In genomic region chr14:54494234-54494633, GRCm38 (mm10) we compare ENCODE assay signal across 8 mouse cellular contexts. TPM values are rescaled to one million over a fixed set of nuclear protein-coding genes. Genes with fewer than 3 reads are reported as not detected.
DNase-seq lines count a peak whose midpoint lies in the region; ATAC-seq lines count a peak whose summit lies in the region.

No protein-coding gene starts in this region.

- ATAC-seq in activated CD4-positive, CD25-positive, alpha-beta regulatory T cell, adult 4 months: peak; percentile 52
- peak; percentile 83 for ATAC-seq in megakaryocyte-erythroid progenitor cell, adult 5-6 weeks (replicated peaks; ENCODE audit: low FRiP score, low TSS enrichment, poor library complexity, severe bottlenecking)

- DNase-seq in layer of hippocampus, adult 11-12 months (ENCODE audit: low spot score): peak; percentile 75
- DNase-seq in layer of hippocampus, adult 9-11 months: no peak
- DNase-seq in embryo, embryonic 10 days (ENCODE audit: low spot score): peak; percentile 92
- peak; percentile 60 to 80 for DNase-seq in heart, postnatal 14 days
- DNase-seq in layer of hippocampus, postnatal 36 days: peak; percentile 42 to 56
- DNase-seq in spleen, postnatal 36 days (ENCODE audit: low spot score in 2 of 2): peak; percentile 70 to 72

- intact Hi-C loops in heart, postnatal 14 days (cut with DNase I): loop anchor here (1.0 to 5.0 kb wide), 2 partner anchors 266 to 432 kb away; no protein-coding TSS in a partner anchor

RNA-seq across cellular contexts. Expression of gene Rem2, which starts 18.3 kb away (rescaled TPM):
- polyA plus RNA-seq in activated CD4-positive, CD25-positive, alpha-beta regulatory T cell, adult 4 months (2017; shearing (Covaris generic)): under 1 TPM; 0.57 TPM
- total RNA-seq in heart, postnatal 14 days (2021): not detected
- total RNA-seq in layer of hippocampus, postnatal 36 days (2021): 10 to 100 TPM; 20.7 to 23.8 TPM
- 0.50 and 3.5 TPM in 2 replicates for total RNA-seq in megakaryocyte-erythroid progenitor cell, adult 5-6 weeks (2014; fragmentation: Nextera tagmentation)
- 0.80 and 2.0 TPM in 2 replicates for total RNA-seq in megakaryocyte-erythroid progenitor cell, adult 5-6 weeks (2017)

RNA-seq across cellular contexts. Expression of gene Prmt5, which starts 23.1 kb away (rescaled TPM):
- 10 to 100 TPM; 31.4 to 32.9 TPM for polyA plus RNA-seq in activated CD4-positive, CD25-positive, alpha-beta regulatory T cell, adult 4 months (2017; shearing (Covaris generic))
- total RNA-seq in heart, postnatal 14 days (2021): 10 to 100 TPM; 26.9 to 29.2 TPM
- total RNA-seq in layer of hippocampus, postnatal 36 days (2021): 10 to 100 TPM; 51.7 to 57.1 TPM
- 73.8 and 87.5 TPM in 2 replicates for total RNA-seq in megakaryocyte-erythroid progenitor cell, adult 5-6 weeks (2014; fragmentation: Nextera tagmentation)
- total RNA-seq in megakaryocyte-erythroid progenitor cell, adult 5-6 weeks (2017): 71.5 and 77.3 TPM in 2 replicates

RNA-seq across cellular contexts. Expression of gene Lrp10, which starts 30.3 kb away (rescaled TPM):
- 10 to 100 TPM; 57.4 to 62.2 TPM for polyA plus RNA-seq in activated CD4-positive, CD25-positive, alpha-beta regulatory T cell, adult 4 months (2017; shearing (Covaris generic))
- 10 to 100 TPM; 63.2 to 65.6 TPM for total RNA-seq in heart, postnatal 14 days (2021)
- 10 to 100 TPM; 26.4 to 29.6 TPM for total RNA-seq in layer of hippocampus, postnatal 36 days (2021)
- total RNA-seq in megakaryocyte-erythroid progenitor cell, adult 5-6 weeks (2014; fragmentation: Nextera tagmentation): 38.4 and 38.6 TPM in 2 replicates
- 13.0 and 19.9 TPM in 2 replicates for total RNA-seq in megakaryocyte-erythroid progenitor cell, adult 5-6 weeks (2017)

Comparison
In these comparisons a context has a peak if more than half of its experiments do, and no peak if none do; other contexts are left out.
1. RNA of gene Rem2, which starts 18.3 kb away (total RNA-seq): 20.7 to 23.8 TPM in layer of hippocampus, postnatal 36 days; 0.50 to 3.5 TPM in megakaryocyte-erythroid progenitor cell, adult 5-6 weeks and not detected in heart, postnatal 14 days; every median in the first group is over 4 times any median in the second.